Mouse (Mus musculus): Measurements from ENCODE around the gene Ctsa. TPM values are rescaled to one million over a fixed set of nuclear protein-coding genes. Genes with fewer than 3 reads are reported as not detected.

Ctsa gene
- polyA plus RNA-seq, 1 experiment, result 25.9 TPM

DNA sequence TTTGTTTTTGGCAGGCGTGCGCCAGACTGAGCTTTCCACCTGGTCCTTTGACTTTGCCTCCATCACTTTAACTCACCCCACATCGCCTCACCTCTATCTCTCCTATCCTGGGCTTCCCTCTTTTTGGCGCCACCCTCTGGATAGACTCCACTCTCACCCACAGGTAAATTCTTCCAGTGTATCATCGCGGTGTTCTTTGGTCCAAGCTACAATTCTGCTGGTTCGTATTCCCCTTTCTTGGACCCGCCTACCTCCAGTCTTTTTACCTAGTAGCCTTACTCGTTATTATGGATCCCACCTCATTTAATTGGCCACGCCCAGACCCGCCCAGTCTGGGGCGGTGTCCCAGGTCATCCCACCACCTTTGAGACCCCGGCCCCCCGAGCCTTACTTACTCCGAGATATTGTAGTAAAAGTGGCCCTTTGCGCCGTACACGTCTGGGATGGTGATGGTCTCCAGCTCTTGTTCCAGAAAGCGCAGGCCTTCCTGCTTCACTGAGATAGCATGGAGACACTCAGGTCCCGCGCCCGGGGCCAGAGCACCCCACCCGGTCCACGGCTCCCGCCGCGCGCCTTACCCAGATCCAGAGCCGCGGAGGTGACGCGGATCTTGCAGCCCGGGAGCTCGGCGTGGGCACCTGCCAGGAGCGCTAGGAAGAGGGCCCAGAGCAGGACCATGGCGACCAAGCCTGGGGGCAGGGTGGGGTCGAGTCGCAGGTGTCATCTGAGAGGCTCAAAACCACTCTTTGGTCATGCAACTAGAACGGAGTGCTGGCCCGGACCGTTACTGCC, 23.8 kb downstream of the Ctsa start:
- Histone ChIP-seq H3K4me3 (ENCODE audit: control insufficient read depth, low read depth, low read length) (peak overlapping the region; percentile 69), H3K4me1 (ENCODE audit: control insufficient read depth, insufficient read depth, low read length) (peaks cover 7% of the 10 kb centered on the region), H3K27ac (ENCODE audit: control insufficient read depth, insufficient read depth, low read depth, low read length) (no peak overlapping the region), H3K27me3 (ENCODE audit: control insufficient read depth, insufficient read depth, low read length) (no peaks in the 10 kb centered on the region), H3K36me3 (ENCODE audit: control insufficient read depth, insufficient read depth, low read length) (no peaks in the 10 kb centered on the region)
- TF ChIP-seq CTCF (IDR thresholded peaks at IDR 0.05; ENCODE audit: control insufficient read depth, insufficient read depth, insufficient replicate concordance, low read depth, low read length) (no peak), POLR2A (IDR thresholded peaks at IDR 0.05; ENCODE audit: control insufficient read depth, low read depth, low read length) (no peak)

DNA sequence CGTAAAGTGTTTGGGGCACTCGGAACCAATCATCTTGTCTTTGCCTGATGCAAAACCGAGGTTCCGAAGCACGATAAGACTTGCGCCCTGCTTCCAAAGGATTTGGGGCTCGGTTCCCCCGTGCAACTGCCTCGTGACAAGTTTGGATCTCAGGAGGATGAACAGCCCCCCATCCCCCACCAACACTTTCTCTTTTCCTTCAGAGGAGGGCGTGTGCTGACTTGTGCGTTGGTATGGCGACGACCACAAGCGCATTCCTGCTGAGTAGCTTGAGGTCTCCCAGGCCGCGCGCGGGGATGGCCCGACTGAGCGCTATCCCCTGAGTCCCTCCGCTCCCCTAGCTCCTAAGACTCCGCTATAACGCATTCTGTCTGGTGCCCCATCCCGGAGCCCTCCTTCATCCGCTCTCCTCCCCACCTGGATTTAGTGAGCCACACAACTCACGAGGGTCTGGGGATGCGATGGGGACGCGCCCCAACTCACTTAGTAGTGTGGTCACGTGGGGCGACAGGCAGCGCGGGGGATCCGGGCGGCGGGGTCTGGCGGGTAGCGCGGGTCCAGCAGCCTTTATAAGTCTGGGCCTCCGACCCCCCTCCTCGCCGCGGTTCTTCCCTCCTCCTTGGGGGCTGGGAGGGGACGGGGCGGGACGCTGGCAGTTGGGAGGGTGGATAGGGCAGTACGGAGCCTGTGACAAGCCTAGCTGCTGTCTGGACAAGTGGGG, 24.6 kb downstream of the Ctsa start, which contains the start of gene Pltp:
TSS of gene Pltp (minus strand) at position 611 of the 721 bp plus-strand sequence.
- Histone ChIP-seq H3K4me3 (ENCODE audit: control insufficient read depth, low read depth, low read length) (peak within 1 kb of the TSS; percentile 69), H3K27me3 (ENCODE audit: control insufficient read depth, insufficient read depth, low read length) (no peaks in the 10 kb centered on the region), H3K4me1 (ENCODE audit: control insufficient read depth, insufficient read depth, low read length) (peaks cover 7% of the 10 kb centered on the region), H3K36me3 (ENCODE audit: control insufficient read depth, insufficient read depth, low read length) (no peaks in the 10 kb centered on the region), H3K27ac (ENCODE audit: control insufficient read depth, insufficient read depth, low read depth, low read length) (no peak within 1 kb of the TSS)
- TF ChIP-seq POLR2A (IDR thresholded peaks at IDR 0.05; ENCODE audit: control insufficient read depth, low read depth, low read length) (peak; percentile 40; the same call in 1 of the 2 replicates), CTCF (IDR thresholded peaks at IDR 0.05; ENCODE audit: control insufficient read depth, insufficient read depth, insufficient replicate concordance, low read depth, low read length) (no peak)

DNA sequence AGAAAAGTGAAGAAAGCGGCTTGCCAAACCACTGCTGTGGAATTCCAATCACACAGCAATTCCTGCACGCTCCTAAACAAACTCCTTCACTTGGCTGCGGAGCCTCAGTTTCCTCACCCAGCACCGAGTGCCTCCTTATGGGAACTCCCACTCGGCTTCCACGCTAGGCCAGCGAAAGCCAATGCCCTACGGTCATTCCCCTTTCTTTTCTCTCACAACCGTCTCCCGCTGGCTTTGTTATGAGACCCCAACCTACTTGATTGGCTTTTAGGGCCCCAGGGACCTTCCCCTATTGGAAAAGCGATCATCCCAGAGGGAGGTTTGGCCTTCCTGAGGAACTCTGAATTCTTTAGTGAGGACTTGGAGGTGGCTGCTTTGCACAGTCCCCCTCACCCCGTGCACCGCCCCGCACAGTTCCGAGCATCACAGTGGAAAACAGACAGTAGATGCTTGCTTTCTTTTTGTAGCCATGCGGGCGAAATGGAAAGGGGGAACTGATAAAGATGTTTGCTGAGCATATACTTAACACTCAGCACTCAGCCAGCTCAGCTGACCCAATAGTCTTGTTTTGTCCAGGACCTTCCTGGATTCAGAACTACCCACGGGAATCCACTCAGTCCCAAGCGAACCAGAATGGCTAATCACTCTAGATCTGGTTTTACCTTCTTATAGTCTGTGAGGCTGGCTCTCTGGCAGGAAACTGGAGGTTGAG, 25.3 kb downstream of the Ctsa start:
- Histone ChIP-seq H3K4me1 (ENCODE audit: control insufficient read depth, insufficient read depth, low read length) (peaks cover 7% of the 10 kb centered on the region), H3K36me3 (ENCODE audit: control insufficient read depth, insufficient read depth, low read length) (no peaks in the 10 kb centered on the region), H3K4me3 (ENCODE audit: control insufficient read depth, low read depth, low read length) (peak overlapping the region; percentile 26; the same call in 1 of the 2 replicates), H3K27me3 (ENCODE audit: control insufficient read depth, insufficient read depth, low read length) (no peaks in the 10 kb centered on the region), H3K27ac (ENCODE audit: control insufficient read depth, insufficient read depth, low read depth, low read length) (no peak overlapping the region)
- no peak for TF ChIP-seq CTCF (IDR thresholded peaks at IDR 0.05; ENCODE audit: control insufficient read depth, insufficient read depth, insufficient replicate concordance, low read depth, low read length)
- no peak for TF ChIP-seq POLR2A (IDR thresholded peaks at IDR 0.05; ENCODE audit: control insufficient read depth, low read depth, low read length)

DNA sequence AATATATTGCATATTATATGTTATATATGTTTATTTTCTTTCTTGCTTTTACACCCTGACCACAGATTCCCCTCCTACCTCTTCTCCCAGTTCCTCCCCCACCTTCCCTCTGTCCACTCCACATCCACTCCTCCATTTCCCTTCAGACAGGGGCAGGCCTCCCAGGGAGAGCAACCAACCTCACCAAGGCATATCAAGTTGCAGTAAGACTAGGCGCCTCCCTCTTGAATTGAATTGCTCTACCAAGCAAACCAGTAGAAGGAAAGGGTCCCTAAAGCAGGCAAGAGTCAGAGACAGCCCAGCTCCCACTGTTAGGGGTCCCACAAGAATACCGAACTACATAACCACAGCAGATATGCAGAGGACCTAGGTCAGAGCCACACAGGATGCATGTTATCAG, 26.5 kb downstream of the Ctsa start:
- Histone ChIP-seq H3K36me3 (ENCODE audit: control insufficient read depth, insufficient read depth, low read length) (no peaks in the 10 kb centered on the region), H3K27ac (ENCODE audit: control insufficient read depth, insufficient read depth, low read depth, low read length) (no peak overlapping the region), H3K4me3 (ENCODE audit: control insufficient read depth, low read depth, low read length) (no peak overlapping the region), H3K27me3 (ENCODE audit: control insufficient read depth, insufficient read depth, low read length) (no peaks in the 10 kb centered on the region), H3K4me1 (ENCODE audit: control insufficient read depth, insufficient read depth, low read length) (peaks cover 7% of the 10 kb centered on the region)
- TF ChIP-seq CTCF (IDR thresholded peaks at IDR 0.05; ENCODE audit: control insufficient read depth, insufficient read depth, insufficient replicate concordance, low read depth, low read length) (no peak), POLR2A (IDR thresholded peaks at IDR 0.05; ENCODE audit: control insufficient read depth, low read depth, low read length) (no peak)

DNA sequence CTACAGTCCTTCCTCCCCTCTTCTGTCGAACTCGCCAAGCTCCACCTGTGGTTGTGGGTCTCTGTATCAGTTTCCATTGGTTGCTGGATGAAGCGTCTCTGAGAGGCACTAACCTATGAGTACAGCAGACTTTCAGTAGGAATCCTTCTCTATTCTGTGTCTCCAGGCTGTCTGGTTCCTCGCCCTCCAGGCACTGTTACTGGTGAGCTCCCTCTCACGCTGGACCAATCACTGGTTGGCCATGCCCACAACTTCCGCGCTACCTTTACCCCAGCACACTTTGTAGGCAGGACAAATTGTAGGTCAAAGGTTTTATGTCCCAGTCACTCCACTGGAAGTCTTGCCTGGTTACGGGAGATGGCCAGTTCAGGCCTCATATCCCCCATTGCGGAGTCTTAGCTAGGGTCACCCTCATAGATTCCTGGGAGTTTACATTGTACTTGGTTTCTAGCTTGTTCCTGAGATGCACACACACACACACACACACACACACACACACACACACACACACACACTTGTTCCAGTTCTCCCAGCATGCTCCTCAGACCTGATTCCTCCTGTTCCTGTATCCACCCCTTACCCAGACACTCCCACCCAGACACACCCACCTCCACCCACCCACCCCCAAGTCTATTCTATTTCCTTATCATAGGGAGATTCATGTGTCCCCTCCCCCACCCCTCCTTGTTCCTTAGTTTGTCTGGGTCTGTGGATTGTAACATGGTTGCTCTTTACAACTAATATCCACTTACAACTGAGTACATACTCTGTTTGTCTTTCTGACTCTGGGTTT, 27.2 kb downstream of the Ctsa start:
- Histone ChIP-seq H3K27me3 (ENCODE audit: control insufficient read depth, insufficient read depth, low read length) (no peaks in the 10 kb centered on the region), H3K4me3 (ENCODE audit: control insufficient read depth, low read depth, low read length) (no peak overlapping the region), H3K36me3 (ENCODE audit: control insufficient read depth, insufficient read depth, low read length) (no peaks in the 10 kb centered on the region), H3K27ac (ENCODE audit: control insufficient read depth, insufficient read depth, low read depth, low read length) (no peak overlapping the region), H3K4me1 (ENCODE audit: control insufficient read depth, insufficient read depth, low read length) (peaks cover 7% of the 10 kb centered on the region)
- no peak for TF ChIP-seq CTCF (IDR thresholded peaks at IDR 0.05; ENCODE audit: control insufficient read depth, insufficient read depth, insufficient replicate concordance, low read depth, low read length)
- no peak for TF ChIP-seq POLR2A (IDR thresholded peaks at IDR 0.05; ENCODE audit: control insufficient read depth, low read depth, low read length)

DNA sequence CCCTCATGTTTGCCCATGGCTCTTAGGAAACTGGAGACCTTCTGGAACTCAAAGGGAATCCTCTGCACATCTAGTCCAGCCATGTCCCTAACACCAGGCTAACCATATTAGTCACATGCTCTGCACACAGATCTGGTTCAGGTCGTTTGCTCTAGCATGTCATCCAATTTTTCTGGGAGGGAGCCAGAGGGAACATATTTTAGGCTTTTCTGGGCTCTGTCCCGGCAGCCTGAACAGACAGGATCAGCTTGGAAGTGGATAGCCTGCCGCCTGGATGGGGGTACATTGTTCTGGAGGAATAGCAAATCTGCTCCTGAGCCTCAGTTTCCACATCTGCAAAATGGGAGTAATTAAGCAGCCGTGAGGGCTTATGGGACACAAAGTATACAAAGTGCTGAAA, 28.4 kb downstream of the Ctsa start:
- no peak overlapping the region; the same call in 1 of the 2 replicates for H3K27ac ChIP-seq (ENCODE audit: control insufficient read depth, insufficient read depth, low read depth, low read length)
- no peaks in the 10 kb centered on the region for H3K36me3 ChIP-seq (ENCODE audit: control insufficient read depth, insufficient read depth, low read length)
- peaks cover 7% of the 10 kb centered on the region for H3K4me1 ChIP-seq (ENCODE audit: control insufficient read depth, insufficient read depth, low read length)
- no peaks in the 10 kb centered on the region for H3K27me3 ChIP-seq (ENCODE audit: control insufficient read depth, insufficient read depth, low read length)
- H3K4me3 ChIP-seq (ENCODE audit: control insufficient read depth, low read depth, low read length), result no peak overlapping the region
- no peak for TF ChIP-seq POLR2A (IDR thresholded peaks at IDR 0.05; ENCODE audit: control insufficient read depth, low read depth, low read length)
- no peak for TF ChIP-seq CTCF (IDR thresholded peaks at IDR 0.05; ENCODE audit: control insufficient read depth, insufficient read depth, insufficient replicate concordance, low read depth, low read length)
